Mouse (Mus musculus) neural tube, embryonic 13.5 days (tissue): Measurements from ENCODE around the gene Selenoo. TPM values are rescaled to one million over a fixed set of nuclear protein-coding genes. Genes with fewer than 3 reads are reported as not detected.

ENCODE experiments used
- ATAC-seq: fragments of 200-750 bp; cut with Nextera tagmentation; 2 replicates; pipeline ENCODE4 v1.8.0; 2017; ENCODE audit warnings: low read depth, mild to moderate bottlenecking, moderate TSS enrichment, moderate library complexity
- H3K27ac ChIP-seq: fragments of 300-500 bp; sonication (generic); replicated peaks from 2 replicates; pipeline ENCODE4 v1.5.1; 2015; ENCODE audit warnings: moderate library complexity, mild to moderate bottlenecking, inconsistent platforms
- H3K27me3 ChIP-seq: fragments of 300-500 bp; sonication (generic); 2 replicates; pipeline ENCODE4 v1.6.1; 2015; ENCODE audit warnings: mild to moderate bottlenecking, inconsistent platforms
- H3K36me3 ChIP-seq: fragments of 300-500 bp; sonication (generic); 2 replicates; pipeline ENCODE4 v1.6.1; 2015; ENCODE audit warnings: mild to moderate bottlenecking, inconsistent platforms
- H3K4me1 ChIP-seq: fragments of 300-500 bp; sonication (generic); replicated peaks from 2 replicates; pipeline ENCODE4 v1.6.1; 2015; ENCODE audit warnings: inconsistent platforms
- H3K4me2 ChIP-seq: fragments of 300-500 bp; sonication (generic); 2 replicates; pipeline ENCODE4 v1.6.1; 2015; ENCODE audit warnings: inconsistent platforms, mild to moderate bottlenecking, moderate library complexity
- H3K4me3 ChIP-seq: fragments of 300-500 bp; sonication (generic); 2 replicates; pipeline ENCODE4 v1.5.1; 2015; ENCODE audit warnings: mild to moderate bottlenecking, inconsistent platforms
- H3K9ac ChIP-seq: fragments of 300-500 bp; sonication (generic); 2 replicates; pipeline ENCODE4 v1.6.1; 2015; ENCODE audit warnings: moderate library complexity, mild to moderate bottlenecking, inconsistent platforms
- H3K9me3 ChIP-seq: fragments of 300-500 bp; sonication (generic); 2 replicates; pipeline ENCODE4 v1.6.1; 2016; ENCODE audit warnings: inconsistent platforms
- whole genome bisulfite sequencing: fragments of 180-500 bp; shearing (Covaris S2); methylation state at CpG from one replicate; pipeline ENCODE4 v1.1.7; 2015; 5-methylcytosine and 5-hydroxymethylcytosine counted together
- polyA plus RNA-seq: library from polyadenylated mRNA; unstranded; fragments of >200 nt; fragmentation: Nextera tagmentation; extraction: Ambion mirVana; gene quantifications from 2 replicates; pipeline ENCODE4 v1.2.1, GENCODE M21; 2015

Gene Selenoo
- polyA plus RNA-seq, 1 experiment from 2014 or later: 21.9 TPM

DNA sequence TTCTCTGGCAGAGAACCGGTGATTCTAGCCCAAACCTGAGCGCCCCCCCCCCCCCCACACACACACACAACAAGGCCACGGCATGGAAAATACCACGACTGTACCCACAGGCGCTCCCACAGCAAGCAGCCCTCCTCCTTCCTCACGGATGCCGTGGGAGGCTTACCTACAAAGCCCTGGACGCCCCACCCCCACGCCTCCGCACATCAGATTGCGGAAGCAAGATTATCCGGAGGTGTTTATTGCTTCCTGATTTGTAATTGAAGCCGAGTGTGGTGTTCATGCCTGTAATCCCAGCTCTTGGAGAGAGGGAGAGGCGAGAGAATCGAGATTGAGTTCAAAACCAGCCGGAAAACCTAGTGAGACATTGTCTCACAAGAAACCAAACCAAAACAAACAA, 58.1 kb downstream of the Selenoo start:
- ATAC-seq: no peak
- WGBS: 15% methylated on average over 15 of the region's 16 CpGs
- peak overlapping the region; percentile 81 for H3K27ac ChIP-seq
- peaks cover 45% of the 10 kb centered on the region for H3K4me1 ChIP-seq
- H3K4me3 ChIP-seq: peak overlapping the region; percentile 67
- no peaks in the 10 kb centered on the region for H3K27me3 ChIP-seq
- peaks cover 36% of the 10 kb centered on the region for H3K36me3 ChIP-seq
- peak overlapping the region; percentile 84 for H3K9ac ChIP-seq
- peak overlapping the region; percentile 77 for H3K4me2 ChIP-seq
- H3K9me3 ChIP-seq: no peaks in the 10 kb centered on the region

DNA sequence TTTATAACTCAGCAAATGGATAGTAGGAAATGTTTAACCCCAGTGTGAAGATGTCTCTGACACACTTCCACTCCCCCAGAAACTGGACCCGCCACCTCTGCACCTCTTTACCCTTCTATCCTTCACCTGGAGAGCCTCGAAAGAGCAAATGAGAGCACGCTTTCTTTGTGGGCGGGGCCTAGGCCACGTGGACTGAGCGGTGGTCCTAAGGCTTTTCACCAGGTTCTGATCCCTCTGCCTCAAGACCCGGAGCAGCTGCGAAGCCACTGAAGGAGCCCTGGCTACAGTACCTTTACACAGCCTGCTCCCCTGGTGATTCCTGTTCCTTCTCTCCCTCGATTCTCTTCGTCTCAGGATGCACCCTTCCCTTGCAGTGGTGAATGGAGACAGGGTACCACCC, 58.6 kb downstream of the Selenoo start:
- Histone ChIP-seq H3K4me1 (peaks cover 49% of the 10 kb centered on the region), H3K27me3 (no peaks in the 10 kb centered on the region), H3K9ac (peak overlapping the region; percentile 84), H3K4me3 (peak overlapping the region; percentile 67), H3K4me2 (peak overlapping the region; percentile 77), H3K27ac (0 out of 2 replicates have a peak overlapping the region, but pooled peaks have one; percentile 28), H3K9me3 (no peaks in the 10 kb centered on the region), H3K36me3 (peaks cover 35% of the 10 kb centered on the region)
- no peak for ATAC-seq
- 22% methylated on average over 10 of the region's 10 CpGs for WGBS

DNA sequence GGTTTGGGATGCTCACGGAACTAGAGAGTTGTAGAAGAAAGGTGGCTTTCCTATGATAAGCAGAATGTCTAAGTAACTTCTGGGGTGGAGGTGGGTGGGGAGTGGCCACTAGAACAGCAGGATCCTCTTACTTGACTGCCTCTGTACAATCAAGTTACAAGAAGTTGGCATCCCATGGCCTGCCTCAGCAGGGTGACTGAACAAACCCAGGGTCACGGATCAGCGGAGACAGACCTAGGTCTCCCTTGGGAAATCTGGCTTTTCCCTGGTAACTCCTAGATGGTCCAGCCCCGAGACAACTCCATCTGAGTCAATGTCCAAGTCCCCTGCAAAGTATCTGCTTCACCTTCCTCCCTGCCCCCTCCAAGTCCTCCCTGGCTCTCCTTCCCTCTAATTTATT, 59.0 kb downstream of the Selenoo start:
- H3K36me3 ChIP-seq: peaks cover 31% of the 10 kb centered on the region
- WGBS: 42% methylated on average over 4 of the region's 4 CpGs
- peaks cover 53% of the 10 kb centered on the region for H3K4me1 ChIP-seq
- H3K27ac ChIP-seq: peak overlapping the region; percentile 91; the same call in 1 of the 2 replicates
- H3K27me3 ChIP-seq: no peaks in the 10 kb centered on the region
- H3K4me2 ChIP-seq: peak overlapping the region; percentile 77
- peak overlapping the region; percentile 67 for H3K4me3 ChIP-seq
- ATAC-seq: no peak
- H3K9ac ChIP-seq: peak overlapping the region; percentile 84
- H3K9me3 ChIP-seq: no peaks in the 10 kb centered on the region

DNA sequence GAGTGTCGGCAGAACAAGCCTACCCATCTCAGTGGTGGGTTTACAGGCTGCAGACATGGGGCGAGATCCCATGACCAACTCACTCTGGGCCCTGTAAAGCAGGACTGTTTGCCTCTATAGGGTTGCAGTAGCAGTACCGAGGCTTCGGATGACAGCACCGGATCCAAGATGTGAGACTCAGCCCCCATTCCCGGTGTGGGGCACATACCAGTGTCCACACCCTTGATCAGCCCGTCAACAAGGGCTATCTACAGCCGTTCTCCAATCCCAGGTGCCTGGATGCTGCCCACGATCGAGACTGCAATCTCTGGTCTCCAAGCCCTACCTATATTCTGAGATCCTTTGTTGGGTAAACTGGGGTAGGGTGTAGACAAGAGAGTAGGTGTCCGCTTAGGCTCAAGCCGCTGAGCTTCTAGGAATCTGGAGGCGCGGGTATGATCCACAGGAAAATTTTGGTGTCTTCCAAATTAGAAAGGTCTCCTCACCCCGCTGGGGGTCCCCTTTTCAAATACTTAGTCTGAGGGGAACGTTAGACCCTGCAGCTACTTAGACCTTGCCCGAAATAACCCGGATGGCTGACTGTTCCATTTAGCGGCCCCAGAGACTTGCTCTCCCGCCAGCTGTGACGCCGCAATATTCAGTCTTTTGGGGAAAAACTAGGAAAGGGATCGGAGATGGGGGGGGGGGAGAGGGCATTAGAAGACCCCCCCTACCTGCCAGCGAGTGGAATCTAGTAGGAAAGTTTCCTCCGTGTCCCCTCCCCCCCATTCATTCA, 59.8 kb downstream of the Selenoo start:
- Histone ChIP-seq H3K4me3 (peak overlapping the region; percentile 67), H3K9me3 (no peaks in the 10 kb centered on the region), H3K27ac (peak overlapping the region; percentile 91), H3K9ac (peak overlapping the region; percentile 84), H3K4me1 (peaks cover 54% of the 10 kb centered on the region), H3K4me2 (peak overlapping the region; percentile 77), H3K27me3 (no peaks in the 10 kb centered on the region), H3K36me3 (peaks cover 28% of the 10 kb centered on the region)
- 0 out of 2 replicates have a peak, but pooled peaks have one; percentile 12 for ATAC-seq
- 5% methylated on average over 25 of the region's 25 CpGs for WGBS

DNA sequence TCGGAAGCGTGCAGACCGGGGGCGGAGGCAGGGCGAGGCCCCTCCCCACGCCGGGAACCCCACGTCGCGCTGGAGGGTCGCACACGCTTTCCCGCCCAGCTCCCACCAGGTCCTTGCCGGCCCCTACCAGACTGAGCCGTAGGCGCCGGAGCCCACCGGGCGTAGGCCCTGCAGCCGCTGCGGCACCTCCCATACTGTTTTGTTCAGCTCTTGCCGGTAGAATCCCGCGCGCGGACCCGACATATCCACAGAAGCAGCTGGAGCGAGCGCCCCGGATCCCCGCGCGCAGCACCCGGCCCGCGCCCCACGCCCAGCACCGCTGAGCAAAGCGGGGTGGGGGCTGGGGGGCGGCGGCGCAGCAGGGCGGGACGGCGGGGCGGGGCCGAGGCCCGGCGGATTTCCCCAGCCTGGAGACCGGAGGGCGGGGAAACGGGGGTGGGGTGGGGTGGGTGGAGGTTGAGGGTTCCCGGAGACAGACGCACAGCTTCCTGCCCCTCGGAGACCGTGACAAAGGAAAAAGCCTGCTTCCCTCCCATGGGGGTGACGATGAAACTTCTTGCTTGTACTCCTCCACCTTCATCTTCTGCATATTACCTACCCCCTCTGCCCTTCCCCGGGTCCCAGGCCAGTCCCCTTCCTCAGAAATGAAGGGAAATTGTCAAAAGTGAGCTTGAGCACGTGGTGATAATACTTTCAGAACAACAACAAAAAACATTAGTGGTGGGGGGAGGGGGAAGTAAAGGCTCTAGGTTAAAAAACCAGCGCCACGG, 60.6 kb downstream of the Selenoo start, which contains the start of gene Mapk11:
Gene Mapk11 (minus strand): TSS at position 358 of the 770 bp plus-strand sequence.
- Histone ChIP-seq H3K27ac (peak within 1 kb of the TSS; percentile 91), H3K4me1 (peaks cover 54% of the 10 kb centered on the region), H3K4me3 (peak within 1 kb of the TSS; percentile 67), H3K36me3 (peaks cover 29% of the 10 kb centered on the region), H3K9ac (peak within 1 kb of the TSS; percentile 84), H3K9me3 (no peaks in the 10 kb centered on the region), H3K27me3 (no peaks in the 10 kb centered on the region), H3K4me2 (peak within 1 kb of the TSS; percentile 77)
- 1% methylated on average over 60 of the region's 61 CpGs for WGBS
- peak; percentile 57 for ATAC-seq

Other genes with a start within 250 kb of the Selenoo start
- gene Pim3, start 226.9 kb upstream of the Selenoo start, polyA plus RNA-seq: 51.2 and 52.5 TPM in 2 replicates
- gene Ttll8, start 134.7 kb upstream of the Selenoo start, polyA plus RNA-seq: not detected in 2 replicates
- gene Mlc1, start 110.1 kb upstream of the Selenoo start, polyA plus RNA-seq: 6.7 and 8.0 TPM in 2 replicates
- 0.11 TPM in 1 of 2 replicates, not detected in the other for gene Mov10l1, start 106.2 kb upstream of the Selenoo start, polyA plus RNA-seq
- 2.8 and 3.4 TPM in 2 replicates for gene Panx2, start 29.4 kb upstream of the Selenoo start, polyA plus RNA-seq
- 39.6 and 46.8 TPM in 2 replicates for gene Trabd, start 14.0 kb upstream of the Selenoo start, polyA plus RNA-seq
- gene Tubgcp6, start 34.0 kb downstream of the Selenoo start, polyA plus RNA-seq: 15.8 and 16.7 TPM in 2 replicates
- gene Hdac10, start 39.6 kb downstream of the Selenoo start, polyA plus RNA-seq: 23.9 and 26.7 TPM in 2 replicates
- 6.7 and 7.0 TPM in 2 replicates for gene Mapk12, start 51.6 kb downstream of the Selenoo start, polyA plus RNA-seq
- 35.8 and 40.2 TPM in 2 replicates for gene Mapk11, start 60.5 kb downstream of the Selenoo start, polyA plus RNA-seq
- 89.8 and 94.5 TPM in 2 replicates for gene Plxnb2, start 91.7 kb downstream of the Selenoo start, polyA plus RNA-seq
- 68.9 and 71.8 TPM in 2 replicates for gene Dennd6b, start 107.4 kb downstream of the Selenoo start, polyA plus RNA-seq
- 64.8 and 76.9 TPM in 2 replicates for gene Ppp6r2, start 122.5 kb downstream of the Selenoo start, polyA plus RNA-seq
- 81.8 and 90.0 TPM in 2 replicates for gene Sbf1, start 226.2 kb downstream of the Selenoo start, polyA plus RNA-seq
- not detected in 2 replicates for gene Adm2, start 233.6 kb downstream of the Selenoo start, polyA plus RNA-seq
- not detected in 2 replicates for gene Miox, start 245.3 kb downstream of the Selenoo start, polyA plus RNA-seq